Mouse (Mus musculus): ENCODE data around the gene Ano9. TPM values are rescaled to one million over a fixed set of nuclear protein-coding genes. Genes with fewer than 3 reads are reported as not detected.
A peak's percentile ranks its signal among the peaks of the same experiment; 100 is the strongest.

The Ano9 gene
- polyA plus RNA-seq, 1 experiment from 2014 or later, result 2.2 TPM

DNA sequence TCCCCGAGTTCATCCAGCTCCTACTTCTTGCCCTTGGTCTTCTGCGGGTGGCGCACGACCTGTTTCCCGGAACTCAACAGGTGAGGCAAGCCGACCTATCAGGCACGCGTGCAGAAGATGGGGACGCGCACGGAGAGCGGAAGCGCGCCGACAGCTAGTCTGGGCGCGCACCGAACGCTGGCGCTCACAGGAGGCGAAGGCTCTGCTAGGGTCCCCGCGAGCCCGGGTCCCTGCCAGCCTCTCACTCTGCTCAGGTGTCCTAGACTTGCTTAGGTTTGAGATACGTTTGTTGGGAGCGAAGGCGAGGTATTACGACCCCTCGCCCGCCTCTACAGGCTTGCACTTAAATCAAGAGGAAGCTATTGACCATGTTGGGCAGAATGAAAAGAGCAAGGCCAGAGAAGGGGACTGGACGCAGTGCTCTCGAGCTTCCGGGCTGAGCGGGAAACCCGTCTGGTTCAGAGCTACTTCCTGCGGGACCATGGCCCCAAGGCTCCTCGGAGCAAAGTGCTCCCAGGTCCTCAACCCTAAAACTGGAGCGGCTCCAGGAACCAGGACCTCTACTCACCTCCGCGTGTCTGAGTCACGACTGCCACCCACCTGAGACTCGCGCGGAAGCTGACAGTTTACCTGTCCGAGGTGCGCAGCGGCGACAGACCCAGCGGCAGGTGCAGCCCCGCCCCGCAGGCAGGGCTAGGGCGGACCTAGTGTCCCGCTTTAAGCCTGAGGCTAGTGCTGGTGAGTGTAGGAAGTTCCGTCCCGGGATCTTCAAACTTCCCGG lies 17.5 kb downstream of the Ano9 start, which contains the start of gene Sigirr:
Sigirr (minus strand) TSS at position 662 of the 781 bp plus-strand sequence.
- H3K9me3 ChIP-seq, result no peaks in the 10 kb centered on the region
- peak within 1 kb of the TSS; percentile 37 for H3K4me3 ChIP-seq
- no peak for ATAC-seq (ENCODE audit: insufficient number of reproducible peaks, insufficient read depth, low FRiP score, low TSS enrichment)
- H3K9ac ChIP-seq, result peak within 1 kb of the TSS; percentile 39; the same call in 1 of the 2 replicates
- peaks cover 4% of the 10 kb centered on the region; the same call in 1 of the 2 replicates for H3K4me1 ChIP-seq
- 1% methylated on average over 56 of the region's 56 CpGs for WGBS
- no peaks in the 10 kb centered on the region for H3K36me3 ChIP-seq
- H3K4me2 ChIP-seq (replicated peaks), result peak within 1 kb of the TSS; percentile 66
- H3K27ac ChIP-seq, result no peak within 1 kb of the TSS
- peaks cover 45% of the 10 kb centered on the region for H3K27me3 ChIP-seq

DNA sequence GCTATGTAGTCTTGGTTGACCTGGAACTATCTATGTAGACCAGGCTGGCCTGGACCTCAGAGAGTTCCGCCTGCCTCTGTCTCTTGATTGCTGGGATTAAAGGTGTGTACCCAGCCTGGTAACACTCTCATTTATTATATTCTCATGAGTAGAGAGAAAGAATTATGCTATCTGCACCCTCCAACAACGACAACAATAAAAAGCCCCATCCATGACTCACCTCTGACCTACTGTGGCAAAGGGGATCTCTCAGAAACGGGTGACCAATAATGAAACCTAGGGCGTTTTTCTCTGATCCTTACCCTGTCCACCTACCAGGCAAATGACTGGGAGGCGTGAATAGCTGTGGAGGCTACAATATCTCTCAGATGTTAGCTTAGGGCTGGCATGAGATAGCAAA lies 20.4 kb downstream of the Ano9 start:
- no peak overlapping the region for H3K4me2 ChIP-seq (replicated peaks)
- H3K4me1 ChIP-seq, result peaks cover 4% of the 10 kb centered on the region; the same call in 1 of the 2 replicates
- no peaks in the 10 kb centered on the region for H3K36me3 ChIP-seq
- no peak for ATAC-seq (ENCODE audit: insufficient number of reproducible peaks, insufficient read depth, low FRiP score, low TSS enrichment)
- H3K9me3 ChIP-seq, result no peaks in the 10 kb centered on the region
- H3K9ac ChIP-seq, result no peak overlapping the region
- 77% methylated on average over 5 of the region's 5 CpGs for WGBS
- H3K4me3 ChIP-seq, result no peak overlapping the region
- H3K27ac ChIP-seq, result no peak overlapping the region
- H3K27me3 ChIP-seq, result peaks cover 45% of the 10 kb centered on the region

DNA sequence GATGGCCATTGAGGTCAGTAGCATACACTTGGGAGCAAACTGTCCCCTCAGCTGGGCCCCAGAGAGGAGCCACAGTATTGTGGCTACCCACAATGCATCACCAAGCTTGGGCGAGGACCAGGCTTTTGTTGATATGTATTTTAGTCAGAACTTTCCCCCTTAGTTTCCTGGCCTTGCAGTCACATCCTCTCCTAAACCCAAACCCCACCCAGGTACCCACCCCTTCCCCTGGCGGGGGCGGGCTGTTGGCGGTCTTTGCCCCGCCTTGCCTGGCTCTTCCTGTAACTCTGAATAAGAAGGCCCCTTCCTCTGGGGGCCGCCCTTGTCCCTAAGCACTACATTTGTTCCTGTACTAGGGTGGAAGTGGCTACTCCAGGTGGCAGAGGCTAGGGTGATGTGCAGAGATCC lies 21.0 kb downstream of the Ano9 start:
- Histone ChIP-seq H3K9ac (no peak overlapping the region), H3K27me3 (peaks cover 44% of the 10 kb centered on the region), H3K4me1 (peaks cover 4% of the 10 kb centered on the region; the same call in 1 of the 2 replicates), H3K4me3 (no peak overlapping the region), H3K27ac (no peak overlapping the region), H3K9me3 (no peaks in the 10 kb centered on the region), H3K36me3 (no peaks in the 10 kb centered on the region), H3K4me2 (replicated peaks) (no peak overlapping the region)
- 45% methylated on average over 6 of the region's 6 CpGs for WGBS
- no peak for ATAC-seq (ENCODE audit: insufficient number of reproducible peaks, insufficient read depth, low FRiP score, low TSS enrichment)

DNA sequence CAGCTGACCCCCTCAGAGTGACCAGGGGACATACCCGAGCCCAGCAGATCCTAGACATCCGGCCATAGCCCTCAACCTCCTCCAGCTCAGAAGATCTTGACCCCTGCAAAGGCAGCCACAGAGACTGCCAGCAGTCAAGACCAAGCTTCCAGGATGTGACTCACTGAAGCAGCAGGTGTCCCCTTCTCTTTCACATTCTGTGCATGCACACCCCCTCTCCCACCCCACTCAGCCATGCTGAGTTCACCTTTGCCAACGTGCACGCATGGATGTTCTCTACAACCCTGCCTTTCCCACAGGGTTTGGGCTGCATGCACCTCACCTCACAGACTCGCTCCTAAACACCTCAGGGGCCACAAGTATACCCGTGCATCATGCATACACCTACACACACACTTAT lies 21.6 kb downstream of the Ano9 start:
- Histone ChIP-seq H3K27me3 (peaks cover 39% of the 10 kb centered on the region), H3K9me3 (no peaks in the 10 kb centered on the region), H3K36me3 (no peaks in the 10 kb centered on the region), H3K4me2 (replicated peaks) (no peak overlapping the region), H3K4me1 (peaks cover 4% of the 10 kb centered on the region; the same call in 1 of the 2 replicates), H3K9ac (no peak overlapping the region), H3K27ac (no peak overlapping the region), H3K4me3 (no peak overlapping the region)
- ATAC-seq (ENCODE audit: insufficient number of reproducible peaks, insufficient read depth, low FRiP score, low TSS enrichment), result no peak
- WGBS, result 74% methylated on average over 6 of the region's 6 CpGs

DNA sequence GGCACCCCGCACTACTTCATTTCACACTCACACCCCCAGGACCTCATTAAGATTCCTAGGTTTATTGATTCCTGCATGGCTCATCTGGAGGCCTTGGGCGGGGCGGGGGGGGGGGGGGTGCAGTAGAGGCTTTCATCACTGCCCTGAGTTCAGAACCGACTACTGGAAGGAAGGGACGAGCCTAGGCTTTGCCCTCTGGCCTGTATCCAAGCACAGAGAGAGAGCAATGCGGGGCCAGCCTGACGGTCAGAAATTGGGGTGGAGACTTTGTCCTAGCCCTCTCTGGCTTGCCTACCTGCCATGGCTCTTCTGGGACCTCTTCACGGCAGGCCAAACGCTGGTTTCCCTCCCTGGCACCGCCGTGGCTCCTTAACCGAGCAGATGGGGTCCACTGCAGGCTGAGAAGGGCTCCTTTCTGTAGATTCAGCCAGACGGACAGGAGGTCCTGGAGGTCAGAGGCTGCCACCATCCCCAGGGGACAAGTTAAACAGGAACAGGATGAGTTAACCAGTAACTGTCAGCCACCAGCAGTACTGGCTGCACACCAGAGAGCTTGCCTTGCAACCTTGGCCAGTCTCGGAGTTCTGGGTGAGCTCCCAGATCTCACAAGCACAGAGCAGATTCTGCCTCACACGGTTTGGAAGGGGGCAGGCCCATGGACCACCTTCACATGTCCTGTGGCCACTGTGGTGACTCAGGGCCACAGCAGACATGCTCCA lies 23.0 kb downstream of the Ano9 start:
- Histone ChIP-seq H3K4me2 (replicated peaks) (no peak overlapping the region), H3K9ac (no peak overlapping the region), H3K27ac (no peak overlapping the region), H3K36me3 (no peaks in the 10 kb centered on the region), H3K4me1 (no peaks in the 10 kb centered on the region; the same call in 1 of the 2 replicates), H3K4me3 (no peak overlapping the region), H3K9me3 (no peaks in the 10 kb centered on the region), H3K27me3 (peaks cover 34% of the 10 kb centered on the region)
- 59% methylated on average over 15 of the region's 15 CpGs for WGBS
- ATAC-seq (ENCODE audit: insufficient number of reproducible peaks, insufficient read depth, low FRiP score, low TSS enrichment), result no peak

DNA sequence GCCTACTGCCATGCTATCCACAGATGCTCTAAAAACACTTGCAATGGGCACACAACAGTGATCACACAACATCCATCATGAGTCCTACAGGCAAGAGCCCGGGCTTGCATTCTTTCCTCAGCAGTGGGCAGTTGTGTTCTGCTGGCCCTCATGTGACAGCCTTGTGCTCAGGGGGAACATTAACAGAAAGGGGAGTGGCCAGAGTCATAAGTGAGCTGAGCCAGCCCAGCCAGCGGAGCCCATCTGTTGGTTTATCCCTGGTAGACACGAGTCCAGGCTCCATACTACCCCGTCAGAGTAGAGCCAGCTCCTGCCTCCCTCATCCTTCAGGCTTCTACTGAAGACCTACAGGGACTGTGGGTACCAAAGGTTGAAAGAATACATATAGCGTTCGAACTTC lies 23.7 kb downstream of the Ano9 start:
- no peaks in the 10 kb centered on the region for H3K36me3 ChIP-seq
- no peak overlapping the region for H3K27ac ChIP-seq
- no peak overlapping the region for H3K4me3 ChIP-seq
- no peak overlapping the region for H3K4me2 ChIP-seq (replicated peaks)
- ATAC-seq (ENCODE audit: insufficient number of reproducible peaks, insufficient read depth, low FRiP score, low TSS enrichment), result no peak
- H3K27me3 ChIP-seq, result peaks cover 34% of the 10 kb centered on the region
- no peaks in the 10 kb centered on the region; the same call in 1 of the 2 replicates for H3K4me1 ChIP-seq
- 80% methylated on average over 6 of the region's 6 CpGs for WGBS
- no peaks in the 10 kb centered on the region for H3K9me3 ChIP-seq
- H3K9ac ChIP-seq, result no peak overlapping the region

DNA sequence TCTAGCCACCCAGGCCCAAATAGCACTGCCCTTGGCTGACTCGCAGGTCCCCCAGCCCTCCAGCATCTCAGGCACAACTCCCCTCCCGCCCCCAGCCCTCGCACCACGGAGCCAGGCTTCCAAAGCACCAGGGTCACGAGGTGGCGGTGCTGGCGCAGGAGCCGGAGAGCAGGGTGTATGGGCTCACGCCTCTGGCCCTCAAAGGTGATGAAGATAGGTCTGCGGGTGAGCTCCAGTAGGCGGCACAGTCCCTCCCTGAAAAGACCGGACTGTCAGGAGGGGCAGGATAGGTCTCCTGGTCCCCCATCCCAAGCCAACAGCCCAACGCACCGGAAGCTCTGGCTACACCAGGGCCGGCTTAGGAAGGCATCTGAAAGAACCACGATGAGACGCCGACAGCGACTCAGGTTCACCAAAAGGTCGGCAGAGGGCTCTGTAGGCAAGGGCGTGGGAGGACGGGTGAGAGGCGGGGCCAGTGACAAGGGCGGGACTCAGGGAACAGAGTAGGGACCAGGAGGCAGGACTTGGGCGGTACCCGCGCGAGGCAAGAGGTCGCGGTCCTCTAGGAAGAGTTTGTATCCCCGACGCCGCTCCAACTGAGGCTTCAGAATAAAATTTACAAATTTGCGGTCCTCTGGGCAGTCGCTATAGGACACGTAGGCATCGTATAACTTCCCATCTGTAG lies 25.4 kb downstream of the Ano9 start:
- 7% methylated on average over 37 of the region's 37 CpGs for WGBS
- H3K4me1 ChIP-seq, result no peaks in the 10 kb centered on the region; the same call in 1 of the 2 replicates

DNA sequence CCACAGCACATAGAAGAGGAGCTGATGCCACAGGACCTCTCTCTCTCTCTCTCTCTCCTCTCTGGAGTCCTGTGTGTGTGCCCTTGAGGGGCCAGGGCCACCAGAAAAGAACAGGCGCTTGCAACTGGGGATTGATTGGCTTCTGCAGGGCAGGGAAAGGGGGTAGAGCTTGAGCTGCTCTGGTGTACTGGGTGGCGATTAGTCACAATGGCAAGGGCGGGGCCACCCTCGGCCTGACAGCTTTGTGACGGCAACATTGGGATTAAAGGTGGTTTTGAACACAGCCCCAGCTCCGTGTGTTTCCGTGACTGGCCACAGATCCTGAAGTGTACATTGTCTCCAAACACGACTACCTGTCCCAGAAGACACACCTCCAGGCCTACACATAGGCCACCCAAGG lies 27.4 kb downstream of the Ano9 start:
- H3K27ac ChIP-seq, result no peak overlapping the region
- peaks cover 45% of the 10 kb centered on the region for H3K27me3 ChIP-seq
- H3K9ac ChIP-seq, result no peak overlapping the region
- ATAC-seq (ENCODE audit: insufficient number of reproducible peaks, insufficient read depth, low FRiP score, low TSS enrichment), result no peak
- no peaks in the 10 kb centered on the region for H3K36me3 ChIP-seq
- H3K4me1 ChIP-seq, result no peaks in the 10 kb centered on the region; the same call in 1 of the 2 replicates
- no peak overlapping the region for H3K4me2 ChIP-seq (replicated peaks)
- H3K9me3 ChIP-seq, result no peaks in the 10 kb centered on the region
- 70% methylated on average over 8 of the region's 8 CpGs for WGBS
- H3K4me3 ChIP-seq, result no peak overlapping the region

More for the DNA sequence above, 25.4 kb downstream of the Ano9 start:
- Histone ChIP-seq H3K27ac (no peak overlapping the region), H3K9ac (peak overlapping the region; percentile 2; the same call in 1 of the 2 replicates), H3K4me3 (peak overlapping the region; percentile 18), H3K9me3 (no peaks in the 10 kb centered on the region), H3K36me3 (no peaks in the 10 kb centered on the region), H3K4me2 (replicated peaks) (peak overlapping the region; percentile 45), H3K27me3 (peaks cover 42% of the 10 kb centered on the region)
- peak; percentile 65; the same call in 1 of the 2 replicates for ATAC-seq (ENCODE audit: insufficient number of reproducible peaks, insufficient read depth, low FRiP score, low TSS enrichment)

DNA sequence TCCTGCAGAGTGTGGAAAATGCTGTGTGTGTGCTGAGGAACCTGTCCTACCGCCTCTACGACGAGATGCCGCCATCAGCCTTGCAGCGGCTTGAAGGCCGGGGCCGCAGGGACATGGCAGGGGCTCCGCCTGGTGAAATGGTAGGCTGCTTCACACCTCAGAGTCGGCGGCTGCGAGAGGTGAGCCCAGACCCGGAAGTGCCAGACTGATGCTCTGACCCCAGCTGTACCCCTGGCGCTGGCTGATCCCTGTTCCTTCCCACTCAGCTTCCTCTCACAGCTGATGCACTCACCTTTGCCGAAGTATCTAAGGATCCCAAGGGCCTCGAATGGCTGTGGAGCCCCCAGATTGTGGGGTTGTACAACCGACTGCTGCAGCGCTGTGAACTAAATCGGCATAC lies 29.1 kb downstream of the Ano9 start:
- H3K36me3 ChIP-seq, result no peaks in the 10 kb centered on the region
- peaks cover 45% of the 10 kb centered on the region for H3K27me3 ChIP-seq
- no peak overlapping the region for H3K4me3 ChIP-seq
- no peaks in the 10 kb centered on the region; the same call in 1 of the 2 replicates for H3K4me1 ChIP-seq
- 35% methylated on average over 18 of the region's 18 CpGs for WGBS
- no peak overlapping the region for H3K27ac ChIP-seq
- H3K4me2 ChIP-seq (replicated peaks), result 0 out of 2 replicates have a peak overlapping the region, but pooled peaks have one; percentile 12
- ATAC-seq (ENCODE audit: insufficient number of reproducible peaks, insufficient read depth, low FRiP score, low TSS enrichment), result no peak
- 0 out of 2 replicates have a peak overlapping the region, but pooled peaks have one; percentile 32 for H3K9ac ChIP-seq
- no peaks in the 10 kb centered on the region for H3K9me3 ChIP-seq

DNA sequence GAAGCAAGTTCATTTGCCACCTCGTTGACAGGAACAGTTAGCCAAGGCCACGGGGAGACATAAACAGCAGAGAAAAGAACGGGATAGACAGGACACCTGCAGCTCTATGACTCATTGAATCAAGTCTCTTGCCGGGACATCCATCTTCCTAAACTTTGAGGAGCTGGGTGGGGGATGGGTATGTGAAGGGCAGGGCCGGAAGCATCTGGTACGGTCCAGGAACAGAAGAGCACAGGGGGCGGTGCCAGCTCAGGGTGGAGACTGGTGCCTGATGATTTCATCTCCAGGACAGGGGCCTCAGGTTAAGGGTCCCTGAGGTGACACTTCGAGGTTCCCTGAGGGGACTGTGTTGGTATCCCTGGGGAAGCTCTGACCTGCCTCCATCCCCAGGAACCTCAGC lies 29.7 kb downstream of the Ano9 start:
- H3K9ac ChIP-seq, result no peak overlapping the region
- WGBS, result 43% methylated on average over 8 of the region's 8 CpGs
- H3K4me2 ChIP-seq (replicated peaks), result no peak overlapping the region
- H3K9me3 ChIP-seq, result no peaks in the 10 kb centered on the region
- H3K4me1 ChIP-seq, result no peaks in the 10 kb centered on the region; the same call in 1 of the 2 replicates
- no peaks in the 10 kb centered on the region for H3K36me3 ChIP-seq
- H3K27ac ChIP-seq, result no peak overlapping the region
- ATAC-seq (ENCODE audit: insufficient number of reproducible peaks, insufficient read depth, low FRiP score, low TSS enrichment), result no peak
- H3K27me3 ChIP-seq, result peaks cover 42% of the 10 kb centered on the region
- no peak overlapping the region for H3K4me3 ChIP-seq

Measured in embryonic facial prominence, embryonic 12.5 days (tissue).